Mouse (Mus musculus) lung, postnatal 0 days (tissue): ENCODE measurements around the gene Tra2b. TPM values are rescaled to one million over a fixed set of nuclear protein-coding genes. Genes with fewer than 3 reads are reported as not detected.

ENCODE experiments used
- ATAC-seq: fragments of 200-750 bp; cut with Nextera tagmentation; 2 replicates; pipeline ENCODE4 v1.8.0; 2017; ENCODE audit warnings: moderate library complexity
- DNase-seq: peaks from one replicate; pipeline ENCODE4 v3.0.0-alpha.2; 2016; ENCODE audit warnings: low spot score
- H3K27ac ChIP-seq: fragments of 300-500 bp; sonication (generic); 2 replicates; pipeline ENCODE4 v1.5.1; 2014; ENCODE audit warnings: antibody characterized with exemption, mild to moderate bottlenecking, low read length, mixed read lengths
- H3K27me3 ChIP-seq: fragments of 300-500 bp; sonication (generic); replicated peaks from 2 replicates; pipeline ENCODE4 v1.6.1; 2014; ENCODE audit warnings: low read length, mixed read lengths; ENCODE audit not compliant: insufficient read depth
- H3K36me3 ChIP-seq: fragments of 300-500 bp; sonication (generic); 2 replicates; pipeline ENCODE4 v1.6.1; 2014; ENCODE audit warnings: low read length, mixed read lengths; ENCODE audit not compliant: insufficient read depth
- H3K4me1 ChIP-seq: fragments of 300-500 bp; sonication (generic); 2 replicates; pipeline ENCODE4 v1.6.1; 2014; ENCODE audit warnings: antibody characterized with exemption, low read depth, low read length, mixed read lengths; ENCODE audit not compliant: insufficient read depth
- H3K4me2 ChIP-seq: fragments of 300-500 bp; sonication (generic); replicated peaks from 2 replicates; pipeline ENCODE4 v1.6.1; 2014; ENCODE audit warnings: low read depth, mild to moderate bottlenecking, low read length, moderate library complexity, mixed read lengths
- H3K4me3 ChIP-seq: fragments of 300-500 bp; sonication (generic); 2 replicates; pipeline ENCODE4 v1.5.1; 2014; ENCODE audit warnings: low read depth, low read length
- H3K9ac ChIP-seq: fragments of 300-500 bp; sonication (generic); replicated peaks from 2 replicates; pipeline ENCODE4 v1.6.1; 2014; ENCODE audit warnings: low read depth, mild to moderate bottlenecking
- H3K9me3 ChIP-seq: fragments of 300-500 bp; sonication (generic); 2 replicates; pipeline ENCODE4 v1.6.1; 2016; ENCODE audit warnings: low read length, mixed read lengths
- CTCF ChIP-seq: IDR thresholded peaks from 2 replicates; pipeline ENCODE4 v1.5.1; 2016; ENCODE audit warnings: antibody characterized with exemption, mild to moderate bottlenecking
- EP300 ChIP-seq: IDR thresholded peaks from 2 replicates; pipeline ENCODE4 v1.6.1; 2016; ENCODE audit warnings: antibody characterized with exemption, mild to moderate bottlenecking, control low read depth
- WGBS: fragments of 180-500 bp; shearing (Covaris S2); extraction: QIAGEN DNeasy Blood & Tissue Kit; methylation state at CpG from one replicate; pipeline ENCODE4 v1.1.7; 2014; 5-methylcytosine and 5-hydroxymethylcytosine counted together
- polyA plus RNA-seq: library from polyadenylated mRNA; unstranded; fragments of >200 nt; fragmentation: Nextera tagmentation; extraction: Ambion mirVana; gene quantifications from 2 replicates; pipeline ENCODE4 v1.2.1, GENCODE M21; 2015

Tra2b gene
- polyA plus RNA-seq, 1 experiment from 2014 or later: 127 TPM

GRCm38 (mm10) chr16:22200476-22200875 is 65.3 kb downstream of the Tra2b start:
- no peaks in the 10 kb centered on the region for H3K9me3 ChIP-seq
- no peaks in the 10 kb centered on the region for H3K4me1 ChIP-seq
- ATAC-seq: no peak
- no peak overlapping the region for H3K4me2 ChIP-seq
- H3K36me3 ChIP-seq: no peaks in the 10 kb centered on the region
- no peak overlapping the region for H3K27ac ChIP-seq
- no peak overlapping the region for H3K4me3 ChIP-seq
- TF ChIP-seq EP300 (no peak), CTCF (no peak)
- no peak for DNase-seq
- no peaks in the 10 kb centered on the region for H3K27me3 ChIP-seq
- no peak overlapping the region for H3K9ac ChIP-seq
- 63% methylated on average over 1 of the region's 1 CpGs for WGBS

Other genes starting within 250 kb of the Tra2b start
- gene Igf2bp2, start 102.7 kb downstream of the Tra2b start, polyA plus RNA-seq: 22.2 and 24.1 TPM in 2 replicates
- 76.7 and 78.5 TPM in 2 replicates for gene Etv5, start 173.7 kb upstream of the Tra2b start, polyA plus RNA-seq